Mouse (Mus musculus) intestine, postnatal 0 days (tissue): ENCODE results near the gene Mogs. TPM values are rescaled to one million over a fixed set of nuclear protein-coding genes. Genes with fewer than 3 reads are reported as not detected.
A peak's percentile ranks its signal among the peaks of the same experiment; 100 is the strongest.

ENCODE experiments used
- ATAC-seq: fragments of 200-750 bp; cut with Nextera tagmentation; 2 replicates; pipeline ENCODE4 v1.8.0; 2017; ENCODE audit warnings: mild to moderate bottlenecking, moderate TSS enrichment, moderate library complexity
- H3K27ac ChIP-seq: fragments of 300-500 bp; sonication (generic); 2 replicates; pipeline ENCODE4 v1.5.1; 2014; ENCODE audit warnings: mild to moderate bottlenecking, low read depth, low read length, moderate library complexity
- H3K27me3 ChIP-seq: fragments of 300-500 bp; sonication (generic); replicated peaks from 2 replicates; pipeline ENCODE4 v1.6.1; 2014; ENCODE audit warnings: low read length, mixed read lengths; ENCODE audit not compliant: control insufficient read depth, insufficient read depth
- H3K36me3 ChIP-seq: fragments of 300-500 bp; sonication (generic); 2 replicates; pipeline ENCODE4 v1.6.1; 2014; ENCODE audit warnings: mild to moderate bottlenecking, moderate library complexity; ENCODE audit not compliant: control insufficient read depth, insufficient read depth
- H3K4me1 ChIP-seq: fragments of 300-500 bp; sonication (generic); replicated peaks from 2 replicates; pipeline ENCODE4 v1.6.1; 2014; ENCODE audit warnings: antibody characterized with exemption, low read length, mixed read lengths; ENCODE audit not compliant: control insufficient read depth, insufficient read depth
- H3K4me2 ChIP-seq: fragments of 300-500 bp; sonication (generic); replicated peaks from 2 replicates; pipeline ENCODE4 v1.6.1; 2014; ENCODE audit warnings: low read depth, mild to moderate bottlenecking, moderate library complexity
- H3K4me3 ChIP-seq: fragments of 300-500 bp; sonication (generic); 2 replicates; pipeline ENCODE4 v1.5.1; 2014; ENCODE audit warnings: low read depth, low read length
- H3K9ac ChIP-seq: fragments of 300-500 bp; sonication (generic); 2 replicates; pipeline ENCODE4 v1.6.1; 2014; ENCODE audit warnings: mild to moderate bottlenecking, low read depth, low read length
- H3K9me3 ChIP-seq: fragments of 300-500 bp; sonication (generic); 2 replicates; pipeline ENCODE4 v1.6.1; 2016; ENCODE audit warnings: mixed run types; ENCODE audit not compliant: control insufficient read depth
- CTCF ChIP-seq: sonication (generic); IDR thresholded peaks from 2 replicates; pipeline ENCODE4 v1.5.1; 2016; ENCODE audit warnings: low read depth, mild to moderate bottlenecking, control low read depth, antibody characterized with exemption, moderate library complexity
- WGBS: fragments of 180-500 bp; shearing (Covaris S2); extraction: QIAGEN DNeasy Blood & Tissue Kit; methylation state at CpG from one replicate; pipeline ENCODE4 v1.1.7; 2014; 5-methylcytosine and 5-hydroxymethylcytosine counted together
- polyA plus RNA-seq: library from polyadenylated mRNA; unstranded; fragments of >200 nt; fragmentation: Nextera tagmentation; extraction: Ambion mirVana; gene quantifications from 2 replicates; pipeline ENCODE4 v1.2.1, GENCODE M21; 2015

Gene Mogs
- polyA plus RNA-seq, 1 experiment from 2014 or later, result 20.9 TPM

- no peak overlapping the region for H3K9ac ChIP-seq
- H3K4me2 ChIP-seq, result no peak overlapping the region
- H3K27me3 ChIP-seq, result no peaks in the 10 kb centered on the region
- TF ChIP-seq CTCF, result no peak
- no peak for ATAC-seq
- no peak overlapping the region for H3K4me3 ChIP-seq
- 86% methylated on average over 4 of the region's 4 CpGs for WGBS
- H3K9me3 ChIP-seq, result no peaks in the 10 kb centered on the region
- H3K4me1 ChIP-seq, result 0 out of 2 replicates have a peak, but pooled peaks cover 8% of the 10 kb centered on the region
- 0 out of 2 replicates have a peak, but pooled peaks cover 5% of the 10 kb centered on the region for H3K36me3 ChIP-seq
- no peak overlapping the region for H3K27ac ChIP-seq
These were observed 3.7 kb upstream of the Mogs start for GRCm38 (mm10) chr6:83111510-83112136.

- no peaks in the 10 kb centered on the region for H3K9me3 ChIP-seq
- H3K4me3 ChIP-seq, result peak overlapping the region; percentile 61
- peaks cover 14% of the 10 kb centered on the region for H3K36me3 ChIP-seq
- H3K27ac ChIP-seq, result peak overlapping the region; percentile 83
- peak; percentile 60 for ATAC-seq
- no peaks in the 10 kb centered on the region for H3K27me3 ChIP-seq
- H3K4me2 ChIP-seq, result peak overlapping the region; percentile 89
- WGBS, result under 1% methylated on average over 41 of the region's 48 CpGs
- TF ChIP-seq CTCF, result no peak
- H3K4me1 ChIP-seq, result 0 out of 2 replicates have a peak, but pooled peaks cover 5% of the 10 kb centered on the region
- H3K9ac ChIP-seq, result peak overlapping the region; percentile 77
These were observed 531 bp downstream of the Mogs start for GRCm38 (mm10) chr6:83115682-83116372.

DNA sequence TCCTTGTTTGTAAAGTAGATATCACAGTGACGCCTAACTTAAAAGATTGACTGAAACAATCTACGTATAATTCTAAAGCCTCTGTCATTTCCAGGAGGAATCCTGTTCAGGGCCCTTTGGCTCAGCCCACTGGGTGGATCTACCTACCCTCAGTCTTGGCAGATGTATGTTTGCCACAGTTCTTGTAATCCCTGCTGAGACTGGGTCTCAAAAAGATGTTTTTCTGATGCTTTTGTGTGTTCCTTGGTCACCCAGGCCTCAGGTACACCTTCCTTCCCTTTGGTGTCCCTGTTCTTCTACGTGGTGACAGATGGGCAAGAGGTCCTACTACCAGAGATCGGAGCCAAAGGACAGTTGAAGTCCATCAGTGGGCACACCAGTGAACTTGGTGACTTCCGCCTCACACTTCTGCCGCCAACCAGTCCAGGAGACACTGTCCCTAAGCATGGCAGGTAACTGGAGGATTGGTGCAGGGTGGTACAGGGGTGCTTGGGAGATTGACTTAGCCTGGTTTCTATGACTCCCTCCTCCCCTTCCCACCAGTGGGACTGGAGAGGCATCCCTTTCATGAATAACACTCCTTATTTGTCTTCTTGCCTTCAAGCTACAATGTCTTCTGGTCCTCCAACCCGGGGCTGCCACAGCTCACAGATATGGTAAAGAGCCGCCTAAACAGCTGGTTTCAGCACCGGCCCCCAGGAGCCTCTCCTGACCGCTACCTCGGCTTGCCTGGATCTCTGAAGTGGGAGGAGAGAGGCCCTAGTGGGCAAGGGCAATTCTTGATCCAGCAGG is 1.3 kb downstream of the Mogs start:
- H3K4me2 ChIP-seq, result peak overlapping the region; percentile 89
- H3K4me3 ChIP-seq, result peak overlapping the region; percentile 61
- no peaks in the 10 kb centered on the region for H3K27me3 ChIP-seq
- peaks cover 14% of the 10 kb centered on the region for H3K36me3 ChIP-seq
- 0 out of 2 replicates have a peak, but pooled peaks cover 5% of the 10 kb centered on the region for H3K4me1 ChIP-seq
- TF ChIP-seq CTCF, result no peak
- WGBS, result 66% methylated on average over 11 of the region's 11 CpGs
- H3K27ac ChIP-seq, result no peak overlapping the region
- ATAC-seq, result no peak
- H3K9ac ChIP-seq, result peak overlapping the region; percentile 77
- H3K9me3 ChIP-seq, result no peaks in the 10 kb centered on the region

- no peak overlapping the region for H3K4me3 ChIP-seq
- 81% methylated on average over 4 of the region's 4 CpGs for WGBS
- H3K36me3 ChIP-seq, result peaks cover 14% of the 10 kb centered on the region
- no peak overlapping the region for H3K4me2 ChIP-seq
- no peaks in the 10 kb centered on the region for H3K27me3 ChIP-seq
- no peak overlapping the region for H3K27ac ChIP-seq
- no peaks in the 10 kb centered on the region for H3K9me3 ChIP-seq
- no peak for TF ChIP-seq CTCF
- ATAC-seq, result no peak
- H3K9ac ChIP-seq, result no peak overlapping the region
- H3K4me1 ChIP-seq, result 0 out of 2 replicates have a peak, but pooled peaks cover 5% of the 10 kb centered on the region
These were observed 1.8 kb downstream of the Mogs start for GRCm38 (mm10) chr6:83117165-83117438.

- Histone ChIP-seq H3K9ac (no peak overlapping the region), H3K4me1 (0 out of 2 replicates have a peak, but pooled peaks cover 5% of the 10 kb centered on the region), H3K27ac (no peak overlapping the region), H3K4me3 (no peak overlapping the region), H3K27me3 (no peaks in the 10 kb centered on the region), H3K9me3 (no peaks in the 10 kb centered on the region), H3K36me3 (peaks cover 14% of the 10 kb centered on the region), H3K4me2 (no peak overlapping the region)
- ATAC-seq, result no peak
- no peak for TF ChIP-seq CTCF
- 92% methylated on average over 13 of the region's 13 CpGs for WGBS
These were observed 2.3 kb downstream of the Mogs start for GRCm38 (mm10) chr6:83117616-83118015.

DNA sequence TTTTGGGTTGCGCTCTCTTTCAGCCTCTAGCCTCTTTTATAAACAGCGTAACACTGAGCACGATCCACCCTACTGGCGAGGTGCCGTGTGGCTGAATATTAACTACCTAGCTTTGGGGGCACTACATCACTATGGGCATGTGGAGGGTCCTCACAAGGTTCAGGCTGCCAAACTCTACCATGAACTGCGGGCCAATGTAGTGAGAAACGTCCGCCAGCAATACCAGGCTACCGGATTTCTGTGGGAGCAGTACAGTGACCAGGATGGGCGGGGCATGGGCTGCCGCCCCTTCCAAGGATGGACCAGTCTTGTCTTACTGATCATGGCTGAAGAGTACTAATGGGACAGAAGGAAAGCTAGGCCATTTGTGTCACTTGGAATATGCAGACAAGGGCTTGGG is 3.1 kb downstream of the Mogs start:
- Histone ChIP-seq H3K4me3 (no peak overlapping the region), H3K27me3 (no peaks in the 10 kb centered on the region), H3K27ac (no peak overlapping the region), H3K36me3 (peaks cover 14% of the 10 kb centered on the region), H3K9me3 (no peaks in the 10 kb centered on the region), H3K4me2 (no peak overlapping the region), H3K9ac (no peak overlapping the region), H3K4me1 (0 out of 2 replicates have a peak, but pooled peaks cover 5% of the 10 kb centered on the region)
- no peak for ATAC-seq
- TF ChIP-seq CTCF, result no peak
- 75% methylated on average over 11 of the region's 11 CpGs for WGBS
